Mouse (Mus musculus): ENCODE measurements around the gene Slc38a11. TPM values are rescaled to one million over a fixed set of nuclear protein-coding genes. Genes with fewer than 3 reads are reported as not detected.

Gene Slc38a11
- polyA plus RNA-seq, 1 experiment from 2014 or later, result not detected

DNA sequence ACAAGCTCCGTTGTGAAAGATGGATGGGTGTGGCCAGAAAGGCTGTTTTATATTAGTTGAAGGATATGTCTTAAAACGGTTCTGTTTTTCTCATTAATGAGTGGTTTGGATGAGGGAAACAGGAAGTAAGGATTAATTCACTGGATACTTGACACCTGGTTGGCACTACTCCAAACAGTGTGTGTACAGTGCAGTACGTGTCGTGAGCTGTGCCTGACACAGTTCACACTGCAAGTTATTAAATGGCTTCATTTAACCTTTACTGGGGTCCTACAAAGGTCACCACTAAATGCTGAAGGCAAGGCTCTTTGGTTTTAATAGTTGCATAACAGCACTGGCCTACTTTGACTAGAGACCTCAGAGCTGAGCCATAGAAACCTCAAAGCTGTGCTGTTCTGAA lies 18.7 kb upstream of the Slc38a11 start:
- Histone ChIP-seq H3K9ac (replicated peaks; ENCODE audit: low read depth, low read length) (no peak overlapping the region), H3K36me3 (ENCODE audit: control insufficient read depth, insufficient read depth, low read length) (no peaks in the 10 kb centered on the region), H3K27me3 (ENCODE audit: control insufficient read depth, insufficient read depth, low read length) (no peaks in the 10 kb centered on the region), H3K4me1 (ENCODE audit: control insufficient read depth, insufficient read depth, low read length) (no peaks in the 10 kb centered on the region), H3K4me2 (replicated peaks; ENCODE audit: low read depth, low read length) (no peak overlapping the region), H3K9me3 (ENCODE audit: control insufficient read depth, low read depth, low read length) (no peaks in the 10 kb centered on the region), H3K4me3 (ENCODE audit: low read depth, low read length) (no peak overlapping the region), H3K27ac (ENCODE audit: low read length) (no peak overlapping the region)
- 7% methylated on average over 4 of the region's 4 CpGs for WGBS
- peak; percentile 79; the same call in 1 of the 2 replicates for ATAC-seq (ENCODE audit: insufficient number of reproducible peaks, insufficient read depth, low FRiP score, low read depth)

DNA sequence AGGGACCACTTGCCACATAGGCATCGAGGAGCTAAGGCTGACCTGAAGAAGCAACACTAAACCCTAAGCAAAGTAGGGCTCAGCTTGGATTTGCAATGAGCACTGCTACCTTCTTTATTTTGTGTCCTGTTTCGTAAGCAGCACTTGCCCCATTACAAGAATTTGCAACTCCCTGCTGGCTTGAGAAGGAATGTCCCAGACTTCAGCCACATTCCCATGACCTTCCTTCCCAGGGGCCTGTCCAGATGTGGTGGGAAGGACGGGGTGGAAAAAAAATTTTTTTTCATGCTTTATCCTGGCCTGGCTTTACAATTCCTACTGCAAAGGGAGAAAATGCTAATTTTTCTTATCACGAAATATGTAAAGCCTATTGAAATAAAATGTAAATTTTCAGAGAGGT lies 14.6 kb upstream of the Slc38a11 start:
- Histone ChIP-seq H3K4me2 (replicated peaks; ENCODE audit: low read depth, low read length) (no peak overlapping the region), H3K9ac (replicated peaks; ENCODE audit: low read depth, low read length) (no peak overlapping the region), H3K27ac (ENCODE audit: low read length) (no peak overlapping the region), H3K4me1 (ENCODE audit: control insufficient read depth, insufficient read depth, low read length) (no peaks in the 10 kb centered on the region), H3K9me3 (ENCODE audit: control insufficient read depth, low read depth, low read length) (no peaks in the 10 kb centered on the region), H3K27me3 (ENCODE audit: control insufficient read depth, insufficient read depth, low read length) (no peaks in the 10 kb centered on the region), H3K4me3 (ENCODE audit: low read depth, low read length) (no peak overlapping the region), H3K36me3 (ENCODE audit: control insufficient read depth, insufficient read depth, low read length) (no peaks in the 10 kb centered on the region)
- no peak for ATAC-seq (ENCODE audit: insufficient number of reproducible peaks, insufficient read depth, low FRiP score, low read depth)
- WGBS, result 70% methylated on average over 4 of the region's 4 CpGs

- H3K4me2 ChIP-seq (replicated peaks; ENCODE audit: low read depth, low read length), result no peak overlapping the region
- H3K9me3 ChIP-seq (ENCODE audit: control insufficient read depth, low read depth, low read length), result no peaks in the 10 kb centered on the region
- H3K36me3 ChIP-seq (ENCODE audit: control insufficient read depth, insufficient read depth, low read length), result no peaks in the 10 kb centered on the region
- no peak overlapping the region for H3K4me3 ChIP-seq (ENCODE audit: low read depth, low read length)
- no peak for ATAC-seq (ENCODE audit: insufficient number of reproducible peaks, insufficient read depth, low FRiP score, low read depth)
- no peaks in the 10 kb centered on the region for H3K27me3 ChIP-seq (ENCODE audit: control insufficient read depth, insufficient read depth, low read length)
- H3K9ac ChIP-seq (replicated peaks; ENCODE audit: low read depth, low read length), result no peak overlapping the region
- no peaks in the 10 kb centered on the region for H3K4me1 ChIP-seq (ENCODE audit: control insufficient read depth, insufficient read depth, low read length)
- H3K27ac ChIP-seq (ENCODE audit: low read length), result no peak overlapping the region
- 81% methylated on average over 5 of the region's 5 CpGs for WGBS
Observed at GRCm38 (mm10) chr2:65374410-65374809, 10.6 kb upstream of the Slc38a11 start.

DNA sequence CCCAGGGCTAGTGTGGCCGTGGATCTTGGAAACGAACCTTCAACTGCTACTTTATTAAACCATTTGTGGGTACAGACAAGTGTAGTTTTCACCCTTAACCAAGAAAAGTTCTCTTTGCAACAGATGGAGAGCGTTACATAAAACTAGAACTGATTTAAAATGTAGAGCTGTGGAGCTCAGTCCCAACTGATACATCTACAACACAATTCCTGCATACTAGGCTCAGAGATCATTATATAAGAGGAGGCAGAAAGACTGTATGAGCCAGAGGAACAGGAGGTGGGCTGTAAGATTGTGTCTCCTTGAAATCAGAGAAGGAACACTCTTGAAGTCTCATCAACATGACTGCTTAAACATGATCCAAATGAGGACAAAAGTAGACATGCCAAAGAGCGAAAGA lies 9.2 kb upstream of the Slc38a11 start:
- no peaks in the 10 kb centered on the region for H3K27me3 ChIP-seq (ENCODE audit: control insufficient read depth, insufficient read depth, low read length)
- no peak overlapping the region for H3K4me3 ChIP-seq (ENCODE audit: low read depth, low read length)
- ATAC-seq (ENCODE audit: insufficient number of reproducible peaks, insufficient read depth, low FRiP score, low read depth), result no peak
- no peaks in the 10 kb centered on the region for H3K36me3 ChIP-seq (ENCODE audit: control insufficient read depth, insufficient read depth, low read length)
- H3K9ac ChIP-seq (replicated peaks; ENCODE audit: low read depth, low read length), result no peak overlapping the region
- H3K4me1 ChIP-seq (ENCODE audit: control insufficient read depth, insufficient read depth, low read length), result no peaks in the 10 kb centered on the region
- H3K4me2 ChIP-seq (replicated peaks; ENCODE audit: low read depth, low read length), result no peak overlapping the region
- no peaks in the 10 kb centered on the region for H3K9me3 ChIP-seq (ENCODE audit: control insufficient read depth, low read depth, low read length)
- H3K27ac ChIP-seq (ENCODE audit: low read length), result no peak overlapping the region
- 89% methylated on average over 4 of the region's 4 CpGs for WGBS

DNA sequence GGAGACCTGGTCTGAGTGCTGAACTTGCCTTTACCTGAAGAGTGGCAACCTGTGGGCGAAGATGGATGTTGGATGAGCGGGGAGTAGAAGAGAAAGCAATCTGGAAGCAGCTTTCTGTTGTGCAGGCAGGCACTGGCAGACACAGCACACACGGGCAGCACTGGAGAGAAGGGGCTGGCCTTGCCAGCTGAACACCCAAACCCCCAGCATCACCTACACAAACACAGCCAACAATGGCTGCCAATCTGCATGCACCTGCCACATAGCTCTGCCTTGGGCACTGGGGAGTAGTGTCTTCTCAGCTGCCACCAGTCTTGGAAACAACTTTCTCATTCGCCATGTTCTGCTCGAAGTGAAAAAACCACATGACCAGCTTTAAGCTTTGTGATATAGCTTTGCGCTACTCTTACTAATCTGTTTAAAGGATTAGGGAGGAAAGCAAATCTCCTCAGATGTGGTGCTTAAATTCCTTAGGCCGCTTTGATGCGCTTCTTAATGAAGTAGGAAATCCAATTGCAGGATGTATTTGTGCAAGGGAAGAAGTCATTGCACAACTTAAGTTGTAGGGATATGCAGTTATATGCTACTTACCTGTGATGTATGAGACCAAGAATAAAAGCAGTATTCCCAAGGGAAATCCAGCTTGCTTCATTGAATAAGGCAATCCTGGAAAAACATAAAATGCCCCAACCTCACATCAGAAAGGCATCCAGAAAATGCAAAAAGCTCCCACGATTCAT lies 2.9 kb downstream of the Slc38a11 start:
- Histone ChIP-seq H3K4me2 (replicated peaks; ENCODE audit: low read depth, low read length) (no peak overlapping the region), H3K27ac (ENCODE audit: low read length) (no peak overlapping the region), H3K9ac (replicated peaks; ENCODE audit: low read depth, low read length) (no peak overlapping the region), H3K36me3 (ENCODE audit: control insufficient read depth, insufficient read depth, low read length) (no peaks in the 10 kb centered on the region), H3K9me3 (ENCODE audit: control insufficient read depth, low read depth, low read length) (no peaks in the 10 kb centered on the region), H3K27me3 (ENCODE audit: control insufficient read depth, insufficient read depth, low read length) (no peaks in the 10 kb centered on the region), H3K4me1 (ENCODE audit: control insufficient read depth, insufficient read depth, low read length) (no peaks in the 10 kb centered on the region), H3K4me3 (ENCODE audit: low read depth, low read length) (no peak overlapping the region)
- 83% methylated on average over 9 of the region's 9 CpGs for WGBS
- ATAC-seq (ENCODE audit: insufficient number of reproducible peaks, insufficient read depth, low FRiP score, low read depth), result no peak

GRCm38 (mm10) chr2:65347367-65347766 lies 16.5 kb downstream of the Slc38a11 start:
- Histone ChIP-seq H3K4me3 (ENCODE audit: low read depth, low read length) (no peak overlapping the region), H3K9ac (replicated peaks; ENCODE audit: low read depth, low read length) (no peak overlapping the region), H3K27me3 (ENCODE audit: control insufficient read depth, insufficient read depth, low read length) (no peaks in the 10 kb centered on the region), H3K4me2 (replicated peaks; ENCODE audit: low read depth, low read length) (no peak overlapping the region), H3K9me3 (ENCODE audit: control insufficient read depth, low read depth, low read length) (no peaks in the 10 kb centered on the region), H3K27ac (ENCODE audit: low read length) (no peak overlapping the region), H3K36me3 (ENCODE audit: control insufficient read depth, insufficient read depth, low read length) (no peaks in the 10 kb centered on the region), H3K4me1 (ENCODE audit: control insufficient read depth, insufficient read depth, low read length) (peaks cover 5% of the 10 kb centered on the region; the same call in 1 of the 2 replicates)
- WGBS, result 31% methylated on average over 4 of the region's 4 CpGs
- ATAC-seq (ENCODE audit: insufficient number of reproducible peaks, insufficient read depth, low FRiP score, low read depth), result no peak

- Histone ChIP-seq H3K9ac (replicated peaks; ENCODE audit: low read depth, low read length) (no peak overlapping the region), H3K4me2 (replicated peaks; ENCODE audit: low read depth, low read length) (no peak overlapping the region), H3K27me3 (ENCODE audit: control insufficient read depth, insufficient read depth, low read length) (no peaks in the 10 kb centered on the region), H3K9me3 (ENCODE audit: control insufficient read depth, low read depth, low read length) (no peaks in the 10 kb centered on the region), H3K27ac (ENCODE audit: low read length) (no peak overlapping the region), H3K4me1 (ENCODE audit: control insufficient read depth, insufficient read depth, low read length) (peaks cover 7% of the 10 kb centered on the region; the same call in 1 of the 2 replicates), H3K4me3 (ENCODE audit: low read depth, low read length) (no peak overlapping the region), H3K36me3 (ENCODE audit: control insufficient read depth, insufficient read depth, low read length) (no peaks in the 10 kb centered on the region)
- WGBS, result 39% methylated on average over 1 of the region's 1 CpGs
- no peak for ATAC-seq (ENCODE audit: insufficient number of reproducible peaks, insufficient read depth, low FRiP score, low read depth)
Observed at GRCm38 (mm10) chr2:65346915-65347314, 16.9 kb downstream of the Slc38a11 start.

DNA sequence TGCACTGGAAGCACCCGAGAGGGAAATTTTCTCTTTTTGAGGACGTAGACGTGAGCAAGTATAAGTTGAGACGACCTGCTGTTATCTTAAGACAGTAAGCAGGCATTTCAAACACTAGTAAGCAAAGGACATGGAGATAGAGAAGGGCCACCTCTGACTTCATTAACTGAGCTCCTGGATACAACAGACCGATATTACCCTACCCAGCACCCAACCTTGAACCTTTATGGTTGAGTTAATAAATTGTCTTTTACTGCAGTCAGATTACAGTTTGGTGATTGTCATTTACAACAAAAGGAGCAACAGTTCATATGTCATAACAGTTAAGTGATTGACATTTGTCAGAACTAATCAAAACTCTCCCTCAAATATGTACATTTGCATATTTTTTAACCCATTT lies 17.8 kb downstream of the Slc38a11 start:
- no peak for ATAC-seq (ENCODE audit: insufficient number of reproducible peaks, insufficient read depth, low FRiP score, low read depth)
- H3K9me3 ChIP-seq (ENCODE audit: control insufficient read depth, low read depth, low read length), result no peaks in the 10 kb centered on the region
- WGBS, result 85% methylated on average over 5 of the region's 5 CpGs
- no peaks in the 10 kb centered on the region for H3K36me3 ChIP-seq (ENCODE audit: control insufficient read depth, insufficient read depth, low read length)
- H3K4me3 ChIP-seq (ENCODE audit: low read depth, low read length), result no peak overlapping the region
- H3K4me1 ChIP-seq (ENCODE audit: control insufficient read depth, insufficient read depth, low read length), result peaks cover 8% of the 10 kb centered on the region; the same call in 1 of the 2 replicates
- H3K9ac ChIP-seq (replicated peaks; ENCODE audit: low read depth, low read length), result no peak overlapping the region
- H3K27ac ChIP-seq (ENCODE audit: low read length), result no peak overlapping the region
- no peaks in the 10 kb centered on the region for H3K27me3 ChIP-seq (ENCODE audit: control insufficient read depth, insufficient read depth, low read length)
- no peak overlapping the region for H3K4me2 ChIP-seq (replicated peaks; ENCODE audit: low read depth, low read length)

- Histone ChIP-seq H3K4me3 (ENCODE audit: low read depth, low read length) (no peak overlapping the region), H3K9ac (replicated peaks; ENCODE audit: low read depth, low read length) (no peak overlapping the region), H3K9me3 (ENCODE audit: control insufficient read depth, low read depth, low read length) (no peaks in the 10 kb centered on the region), H3K27me3 (ENCODE audit: control insufficient read depth, insufficient read depth, low read length) (no peaks in the 10 kb centered on the region), H3K4me2 (replicated peaks; ENCODE audit: low read depth, low read length) (no peak overlapping the region), H3K36me3 (ENCODE audit: control insufficient read depth, insufficient read depth, low read length) (no peaks in the 10 kb centered on the region), H3K4me1 (ENCODE audit: control insufficient read depth, insufficient read depth, low read length) (peaks cover 6% of the 10 kb centered on the region; the same call in 1 of the 2 replicates), H3K27ac (ENCODE audit: low read length) (no peak overlapping the region)
- WGBS, result 60% methylated on average over 10 of the region's 10 CpGs
- ATAC-seq (ENCODE audit: insufficient number of reproducible peaks, insufficient read depth, low FRiP score, low read depth), result no peak
Observed at GRCm38 (mm10) chr2:65342057-65342456, 21.8 kb downstream of the Slc38a11 start.

Data from stomach, embryonic 14.5 days (tissue).